Mouse (Mus musculus) embryonic facial prominence, embryonic 15.5 days (tissue): ENCODE measurements around the gene Cxcl17. TPM values are rescaled to one million over a fixed set of nuclear protein-coding genes. Genes with fewer than 3 reads are reported as not detected.

Source experiments
- ATAC-seq: fragments of 200-750 bp; cut with Nextera tagmentation; 2 replicates; pipeline ENCODE4 v1.8.0; 2017; ENCODE audit warnings: low read depth, moderate TSS enrichment; ENCODE audit not compliant: insufficient number of reproducible peaks, low FRiP score, low TSS enrichment
- H3K27ac ChIP-seq: fragments of 300-500 bp; sonication (generic); replicated peaks from 2 replicates; pipeline ENCODE4 v1.5.1; 2015; ENCODE audit warnings: mild to moderate bottlenecking, inconsistent platforms
- H3K27me3 ChIP-seq: fragments of 300-500 bp; sonication (generic); 2 replicates; pipeline ENCODE4 v1.6.1; 2015; ENCODE audit warnings: inconsistent platforms
- H3K36me3 ChIP-seq: fragments of 300-500 bp; sonication (generic); 2 replicates; pipeline ENCODE4 v1.6.1; 2015; ENCODE audit warnings: mild to moderate bottlenecking, inconsistent platforms
- H3K4me1 ChIP-seq: fragments of 300-500 bp; sonication (generic); 2 replicates; pipeline ENCODE4 v1.6.1; 2015; ENCODE audit warnings: inconsistent platforms
- H3K4me2 ChIP-seq: fragments of 300-500 bp; sonication (generic); replicated peaks from 2 replicates; pipeline ENCODE4 v1.6.1; 2015; ENCODE audit warnings: mild to moderate bottlenecking, inconsistent platforms
- H3K4me3 ChIP-seq: fragments of 300-500 bp; sonication (generic); replicated peaks from 2 replicates; pipeline ENCODE4 v1.5.1; 2015; ENCODE audit warnings: mild to moderate bottlenecking, inconsistent platforms
- H3K9ac ChIP-seq: fragments of 300-500 bp; sonication (generic); 2 replicates; pipeline ENCODE4 v1.6.1; 2015; ENCODE audit warnings: inconsistent platforms
- H3K9me3 ChIP-seq: fragments of 300-500 bp; sonication (generic); replicated peaks from 2 replicates; pipeline ENCODE4 v1.6.1; 2016; ENCODE audit warnings: inconsistent platforms
- WGBS: fragments of 180-500 bp; shearing (Covaris S2); methylation state at CpG from one replicate; pipeline ENCODE4 v1.1.7; 2015; 5-methylcytosine and 5-hydroxymethylcytosine counted together
- polyA plus RNA-seq: library from polyadenylated mRNA; unstranded; fragments of >200 nt; fragmentation: Nextera tagmentation; extraction: Ambion mirVana; gene quantifications from 2 replicates; pipeline ENCODE4 v1.2.1, GENCODE M21; 2015

The Cxcl17 gene
- polyA plus RNA-seq, 1 experiment from 2014 or later: 4.3 TPM

DNA sequence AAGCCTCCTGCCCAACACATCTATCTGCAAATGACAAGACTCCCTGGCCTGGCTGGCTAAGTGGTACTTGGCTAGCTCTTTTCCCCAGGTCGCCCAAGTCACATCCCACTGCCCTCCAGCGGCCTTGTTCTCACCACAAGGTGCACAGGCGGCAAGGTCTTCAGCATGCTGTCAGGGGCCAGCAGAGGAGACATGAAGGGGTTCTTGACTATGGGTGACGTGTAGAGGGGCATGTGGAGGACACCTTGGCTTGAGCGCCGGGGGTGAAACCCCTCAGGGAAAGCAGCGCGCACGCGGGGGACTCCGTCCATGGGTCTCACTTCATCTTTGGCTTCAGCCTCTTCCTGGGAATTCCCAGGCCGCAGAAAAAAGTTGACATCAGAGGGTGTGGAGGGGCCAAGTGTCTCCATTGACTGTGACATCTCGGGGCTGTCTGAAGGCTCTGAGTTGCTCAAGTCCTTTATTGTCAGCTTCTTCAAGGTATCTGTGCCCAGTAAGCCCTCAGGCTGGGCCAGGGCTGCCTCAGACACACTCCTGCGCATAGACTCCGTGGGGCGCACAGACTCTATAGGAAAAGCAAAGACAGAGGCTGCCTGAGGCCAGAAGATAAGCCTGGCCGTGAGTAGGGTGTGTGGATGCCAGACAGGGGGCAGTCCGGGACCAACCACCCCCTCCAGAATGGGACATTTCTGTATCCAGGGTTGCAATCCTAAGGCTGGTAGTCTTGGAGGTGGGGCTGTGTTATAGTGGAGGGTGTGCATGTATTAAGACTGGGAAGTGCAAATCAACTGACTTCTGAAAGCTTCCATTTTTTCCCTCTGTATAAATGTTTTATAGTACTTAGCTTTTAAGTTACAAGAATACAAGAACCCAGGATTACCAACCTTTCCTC is 32.0 kb downstream of the Cxcl17 start:
- ATAC-seq: no peak; the same call in 1 of the 2 replicates
- no peaks in the 10 kb centered on the region for H3K27me3 ChIP-seq
- no peak overlapping the region for H3K9ac ChIP-seq
- peaks cover 24% of the 10 kb centered on the region for H3K4me1 ChIP-seq
- H3K36me3 ChIP-seq: peaks cover 19% of the 10 kb centered on the region; the same call in 1 of the 2 replicates
- no peaks in the 10 kb centered on the region for H3K9me3 ChIP-seq
- WGBS: 59% methylated on average over 18 of the region's 18 CpGs
- H3K4me2 ChIP-seq: peak overlapping the region; percentile 83
- H3K27ac ChIP-seq: 0 out of 2 replicates have a peak overlapping the region, but pooled peaks have one; percentile 66
- H3K4me3 ChIP-seq: peak overlapping the region; percentile 45

DNA sequence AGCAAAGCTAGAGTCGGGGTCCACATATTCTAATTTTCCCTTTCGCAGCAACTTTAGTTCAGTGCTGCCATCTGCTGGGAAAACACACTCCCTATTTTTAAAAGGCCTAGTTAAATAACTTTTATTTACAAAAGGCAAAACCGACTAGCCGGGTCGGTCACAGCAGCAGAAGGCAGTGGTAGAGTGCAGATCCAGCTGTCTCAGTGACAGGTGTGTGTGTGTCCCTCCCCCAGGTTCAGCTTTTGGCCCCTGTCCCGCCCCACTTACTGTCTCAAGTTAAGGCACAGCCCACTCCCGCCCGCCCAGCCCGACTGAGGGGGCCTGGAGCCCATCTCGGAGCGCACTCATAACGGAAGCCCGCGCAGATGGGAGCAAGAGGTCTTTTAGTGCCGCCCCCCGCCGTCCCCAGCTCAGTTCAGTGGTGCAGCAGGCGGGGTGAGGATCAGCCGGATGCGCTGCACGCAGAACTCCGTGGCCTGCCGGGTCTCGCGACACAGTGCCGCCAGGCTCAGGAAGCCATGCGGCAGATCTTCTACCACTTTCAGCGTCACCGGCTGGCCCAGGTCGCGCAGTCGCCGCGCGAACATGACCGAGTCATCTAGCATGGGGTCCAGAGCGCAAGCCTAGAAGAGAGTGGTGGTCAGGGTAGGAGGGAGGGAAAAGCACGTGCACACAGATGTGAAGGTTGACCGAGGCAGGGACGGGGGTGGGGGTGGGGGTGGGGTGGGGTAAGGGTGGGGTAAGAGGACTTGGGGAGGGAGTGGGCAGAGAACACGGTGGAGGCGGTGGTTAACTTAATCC is 32.9 kb downstream of the Cxcl17 start:
- Histone ChIP-seq H3K27me3 (no peaks in the 10 kb centered on the region), H3K9ac (peak overlapping the region; percentile 35; the same call in 1 of the 2 replicates), H3K27ac (peak overlapping the region; percentile 66; the same call in 1 of the 2 replicates), H3K4me2 (peak overlapping the region; percentile 83), H3K4me3 (peak overlapping the region; percentile 45), H3K4me1 (peaks cover 24% of the 10 kb centered on the region), H3K9me3 (no peaks in the 10 kb centered on the region), H3K36me3 (peaks cover 19% of the 10 kb centered on the region; the same call in 1 of the 2 replicates)
- WGBS: 2% methylated on average over 42 of the region's 42 CpGs
- ATAC-seq: peak; percentile 71

DNA sequence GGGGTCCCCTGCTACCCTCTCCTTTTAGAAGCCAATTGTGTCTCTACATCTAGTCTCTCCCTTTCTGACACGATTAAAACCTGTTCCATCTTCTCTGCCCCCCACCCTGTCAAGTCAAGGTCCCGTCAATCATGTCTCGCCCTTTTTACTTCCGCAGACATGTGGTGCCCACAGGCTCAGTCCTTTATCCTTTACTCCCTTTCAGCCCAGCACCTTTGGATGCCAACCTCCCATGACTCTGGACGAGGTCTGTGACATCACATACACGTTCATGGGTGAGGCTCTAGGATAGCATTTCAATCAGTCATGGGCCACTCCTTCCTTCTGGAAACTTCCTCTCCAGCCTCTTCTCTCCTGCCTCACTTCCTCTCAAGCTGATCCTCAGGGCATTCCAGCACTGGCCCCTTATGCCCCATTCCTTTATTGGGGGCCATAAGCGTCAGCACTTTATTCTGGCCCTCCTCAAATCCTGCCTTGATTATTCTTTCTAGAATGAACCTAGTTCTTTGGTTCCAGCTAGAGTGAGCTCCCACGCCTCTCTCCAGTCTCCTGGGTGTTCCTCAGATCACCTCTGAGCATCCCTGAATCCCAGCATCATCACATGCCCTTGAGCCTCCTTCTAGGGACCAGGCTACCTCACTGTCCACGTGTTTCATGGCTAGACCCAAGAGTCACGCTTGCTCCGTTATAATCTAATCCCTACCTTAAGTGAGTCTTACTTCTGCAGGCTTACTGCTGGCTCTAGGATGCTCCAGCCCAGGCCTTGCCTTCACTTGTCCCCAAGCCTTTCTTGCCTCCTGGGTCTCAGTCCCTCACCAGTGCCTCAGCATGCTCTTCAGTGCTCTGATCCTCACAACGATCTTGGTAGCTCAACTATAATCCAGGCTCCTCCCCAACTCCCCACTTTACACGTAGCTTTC is 34.2 kb downstream of the Cxcl17 start:
- WGBS: 71% methylated on average over 13 of the region's 13 CpGs
- Histone ChIP-seq H3K36me3 (peaks cover 7% of the 10 kb centered on the region; the same call in 1 of the 2 replicates), H3K4me2 (no peak overlapping the region), H3K27ac (no peak overlapping the region), H3K27me3 (no peaks in the 10 kb centered on the region), H3K9ac (no peak overlapping the region), H3K4me3 (no peak overlapping the region), H3K9me3 (no peaks in the 10 kb centered on the region), H3K4me1 (peaks cover 24% of the 10 kb centered on the region)
- ATAC-seq: no peak

DNA sequence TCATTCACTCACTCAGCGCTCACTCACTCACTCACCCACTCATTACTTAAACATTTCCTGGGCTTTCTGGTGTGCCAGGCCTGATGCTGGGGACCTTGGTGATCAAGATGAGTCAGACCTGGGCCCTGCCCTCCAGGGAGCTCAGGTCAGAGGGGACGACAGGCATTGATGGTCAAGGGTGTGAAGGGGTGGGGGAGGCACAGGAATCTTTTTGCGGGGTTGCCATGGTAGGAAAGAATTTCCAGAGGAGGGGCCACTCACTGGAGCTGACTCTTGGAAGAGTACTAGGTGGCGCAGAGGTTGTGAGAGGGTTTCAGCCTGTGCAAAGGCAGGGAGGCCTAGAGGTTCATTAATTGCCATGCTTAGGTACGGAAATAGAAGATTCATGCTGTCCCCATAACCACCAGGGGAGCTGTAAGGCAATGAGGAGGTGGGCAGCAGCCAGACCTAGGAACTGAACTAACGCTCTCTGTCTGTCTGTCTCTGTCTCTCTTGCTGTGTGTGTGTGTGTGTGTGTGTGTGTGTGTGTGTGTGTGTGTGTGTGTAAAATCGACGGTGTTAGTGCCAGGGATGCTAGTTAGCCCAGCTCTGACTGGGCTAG is 35.5 kb downstream of the Cxcl17 start:
- Histone ChIP-seq H3K4me3 (peak overlapping the region; percentile 34), H3K4me1 (peaks cover 24% of the 10 kb centered on the region), H3K27me3 (no peaks in the 10 kb centered on the region), H3K36me3 (0 out of 2 replicates have a peak, but pooled peaks cover 3% of the 10 kb centered on the region), H3K27ac (no peak overlapping the region), H3K9ac (no peak overlapping the region), H3K4me2 (peak overlapping the region; percentile 47), H3K9me3 (no peaks in the 10 kb centered on the region)
- 54% methylated on average over 8 of the region's 8 CpGs for WGBS
- no peak for ATAC-seq

DNA sequence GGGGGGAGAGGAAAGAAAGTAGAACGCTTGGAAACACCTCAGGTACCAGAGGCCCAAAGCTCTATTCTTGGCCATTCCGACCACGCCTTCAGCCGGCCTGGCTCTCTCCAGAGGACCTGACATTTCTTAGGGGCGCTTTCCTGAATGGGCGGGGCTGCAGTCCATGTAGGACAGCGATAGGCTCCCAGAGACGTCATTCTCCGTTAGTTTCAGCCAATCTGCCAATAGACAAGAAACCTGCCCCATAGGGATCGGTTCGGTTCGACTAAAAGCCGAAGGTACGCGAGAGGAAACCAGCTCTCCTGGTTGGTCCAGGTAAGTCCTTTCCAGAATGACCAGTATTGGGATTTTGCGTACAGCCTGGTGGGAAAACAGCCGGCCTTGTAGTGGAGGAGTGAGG is 36.1 kb downstream of the Cxcl17 start:
- H3K36me3 ChIP-seq: no peaks in the 10 kb centered on the region
- peak overlapping the region; percentile 47 for H3K4me2 ChIP-seq
- H3K27me3 ChIP-seq: no peaks in the 10 kb centered on the region
- ATAC-seq: 0 out of 2 replicates have a peak, but pooled peaks have one; percentile 30
- H3K9me3 ChIP-seq: no peaks in the 10 kb centered on the region
- WGBS: 5% methylated on average over 17 of the region's 17 CpGs
- peaks cover 24% of the 10 kb centered on the region for H3K4me1 ChIP-seq
- no peak overlapping the region for H3K27ac ChIP-seq
- H3K4me3 ChIP-seq: peak overlapping the region; percentile 34
- H3K9ac ChIP-seq: no peak overlapping the region

DNA sequence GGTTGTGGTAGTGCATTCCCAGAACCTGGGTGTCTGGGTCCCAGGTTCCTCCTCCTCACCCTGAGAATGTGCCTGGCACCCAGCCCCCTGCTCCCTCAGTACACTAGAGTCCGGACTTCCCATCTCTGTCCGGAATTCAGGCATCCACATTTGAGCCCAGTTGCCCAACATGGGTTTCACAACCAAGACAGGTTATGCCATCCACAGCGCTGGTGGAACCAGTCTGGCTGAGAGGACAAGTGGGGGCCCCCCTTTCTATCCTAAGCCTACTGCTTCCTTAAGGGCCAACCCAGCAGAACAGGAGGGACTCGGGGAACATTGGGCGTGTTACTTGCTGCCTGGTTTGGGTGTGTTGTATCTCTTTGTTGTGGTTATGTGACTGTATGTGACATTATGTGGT is 40.2 kb downstream of the Cxcl17 start:
- WGBS: 80% methylated on average over 5 of the region's 5 CpGs
- H3K36me3 ChIP-seq: no peaks in the 10 kb centered on the region
- H3K27ac ChIP-seq: no peak overlapping the region
- peaks cover 19% of the 10 kb centered on the region for H3K4me1 ChIP-seq
- peaks cover 28% of the 10 kb centered on the region for H3K27me3 ChIP-seq
- no peak overlapping the region for H3K9ac ChIP-seq
- no peak for ATAC-seq
- H3K9me3 ChIP-seq: no peaks in the 10 kb centered on the region
- H3K4me2 ChIP-seq: no peak overlapping the region
- H3K4me3 ChIP-seq: no peak overlapping the region

DNA sequence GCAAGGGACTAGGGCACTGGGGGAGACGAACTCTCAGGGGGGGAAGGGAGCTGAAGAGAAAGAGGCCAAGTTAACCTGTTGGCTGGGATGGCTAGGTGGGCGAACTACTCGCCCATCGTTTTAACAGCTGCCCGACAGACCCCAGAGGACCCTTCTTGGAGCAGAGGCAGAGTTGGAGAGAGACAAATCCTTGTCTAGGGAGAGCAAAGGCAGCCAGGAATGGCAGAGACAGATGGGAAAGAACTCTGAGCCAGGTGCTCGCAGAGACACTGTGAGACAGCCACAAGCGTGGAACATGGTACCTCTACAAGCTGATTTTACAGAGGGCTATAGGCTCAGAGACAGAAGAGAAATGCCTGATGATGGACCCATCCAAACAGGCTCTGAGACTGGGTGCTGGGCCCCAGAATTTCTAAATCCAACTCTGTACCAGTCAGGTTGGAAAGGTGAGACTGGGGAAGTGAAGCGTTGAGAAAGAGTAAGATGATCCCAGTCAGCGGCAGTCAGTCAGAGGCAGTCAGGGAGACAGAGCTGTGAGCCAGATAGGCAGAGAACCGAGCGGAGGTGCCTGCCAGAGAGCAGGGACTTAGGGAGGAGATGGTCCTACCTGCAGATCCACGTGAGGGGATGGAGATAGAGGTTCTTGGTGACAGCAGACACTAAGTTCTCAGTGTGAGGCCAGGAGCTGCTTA is 43.5 kb downstream of the Cxcl17 start, which contains the start of gene Cnfn:
Cnfn (minus strand) TSS at position 667 of the 692 bp plus-strand sequence.
- ATAC-seq: no peak
- Histone ChIP-seq H3K36me3 (peaks cover 2% of the 10 kb centered on the region), H3K27me3 (peaks cover 42% of the 10 kb centered on the region), H3K9ac (no peak within 1 kb of the TSS), H3K27ac (no peak within 1 kb of the TSS), H3K4me1 (peaks cover 26% of the 10 kb centered on the region), H3K9me3 (no peaks in the 10 kb centered on the region), H3K4me3 (no peak within 1 kb of the TSS), H3K4me2 (no peak within 1 kb of the TSS)
- 41% methylated on average over 12 of the region's 12 CpGs for WGBS

DNA sequence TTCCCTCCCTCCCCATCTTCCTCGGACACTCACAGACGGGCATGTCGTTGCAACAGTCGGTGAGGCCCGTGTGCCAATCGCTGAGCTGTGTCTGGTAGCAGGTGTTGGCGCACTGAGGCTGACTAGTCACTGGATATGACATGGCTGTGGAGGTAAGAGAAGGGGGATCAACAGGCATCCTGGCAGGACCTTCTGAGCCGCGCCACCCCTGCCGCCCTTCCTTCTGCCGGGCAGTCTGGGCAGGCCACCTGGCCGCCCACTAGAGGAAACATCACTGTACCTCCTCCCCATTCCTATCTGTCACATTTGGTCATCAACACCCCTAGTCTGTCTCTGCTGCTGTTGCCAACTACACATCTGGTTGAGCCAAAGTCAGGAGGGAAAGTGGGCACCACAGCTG is 44.4 kb downstream of the Cxcl17 start:
- Histone ChIP-seq H3K27me3 (peaks cover 42% of the 10 kb centered on the region), H3K36me3 (peaks cover 11% of the 10 kb centered on the region), H3K27ac (no peak overlapping the region), H3K4me3 (no peak overlapping the region), H3K4me2 (no peak overlapping the region), H3K9me3 (no peaks in the 10 kb centered on the region), H3K4me1 (peaks cover 26% of the 10 kb centered on the region), H3K9ac (no peak overlapping the region)
- ATAC-seq: no peak
- 24% methylated on average over 12 of the region's 12 CpGs for WGBS

DNA sequence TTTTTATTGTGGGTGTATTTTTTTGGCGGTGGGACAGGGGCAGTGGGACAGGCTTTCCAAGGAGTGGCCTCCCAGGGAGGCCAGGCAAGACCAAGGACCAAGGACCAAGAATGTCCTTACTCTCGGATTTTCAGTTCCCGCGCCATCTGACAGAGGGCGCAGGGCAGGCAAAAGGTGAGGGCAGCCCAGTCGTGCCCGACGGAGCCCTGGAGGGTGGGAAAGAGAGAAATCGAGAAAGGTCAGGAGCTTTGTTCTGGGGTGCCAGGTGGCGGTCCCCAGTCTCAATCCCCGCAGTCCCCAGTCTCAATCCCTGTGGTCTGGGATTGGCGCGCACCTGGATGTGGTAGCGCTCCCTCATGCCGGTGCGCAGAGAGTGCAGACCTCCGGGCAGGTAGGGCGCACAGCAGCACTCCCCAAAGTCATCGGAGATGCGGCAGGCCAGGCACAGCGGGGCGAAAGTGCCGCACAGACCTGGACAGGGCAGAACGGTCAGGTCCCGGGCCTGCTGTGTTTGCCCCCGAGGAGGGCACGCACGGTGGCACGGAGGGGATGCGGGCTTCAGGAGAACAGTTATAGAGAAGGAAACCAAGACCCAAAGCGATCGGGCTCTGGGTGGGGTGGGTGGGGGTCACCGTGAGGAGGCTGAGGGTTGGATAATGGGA is 44.9 kb downstream of the Cxcl17 start:
- Histone ChIP-seq H3K9ac (no peak overlapping the region), H3K4me1 (peaks cover 26% of the 10 kb centered on the region), H3K4me2 (peak overlapping the region; percentile 28; the same call in 1 of the 2 replicates), H3K36me3 (peaks cover 17% of the 10 kb centered on the region), H3K27me3 (peaks cover 42% of the 10 kb centered on the region), H3K4me3 (peak overlapping the region; percentile 17; the same call in 1 of the 2 replicates), H3K9me3 (no peaks in the 10 kb centered on the region), H3K27ac (no peak overlapping the region)
- ATAC-seq: no peak
- WGBS: 3% methylated on average over 33 of the region's 33 CpGs
